Mouse (Mus musculus) heart, postnatal 0 days (tissue): ENCODE results near the gene Gm49601.

ENCODE experiments used
- CTCF ChIP-seq: IDR thresholded peaks from 2 replicates; pipeline ENCODE4 v1.5.1; 2016; ENCODE audit warnings: antibody characterized with exemption, control low read depth, low read depth
- EP300 ChIP-seq: IDR thresholded peaks from 2 replicates; pipeline ENCODE4 v1.6.1; 2016; ENCODE audit warnings: antibody characterized with exemption, low read depth

- TF ChIP-seq EP300 (no peak), CTCF (no peak)
These were observed 3.1 kb downstream of the Gm49601 start for GRCm38 (mm10) chr16:18622916-18623750.
